Mouse (Mus musculus) Muller cell, postnatal 12 days (primary cell): Measurements from ENCODE around the gene Erp29.

Source experiments
- DNase-seq: peaks from one replicate; pipeline ENCODE4 v3.0.0-alpha.2; 2015; ENCODE audit errors: inconsistent ontology term

Gene Erp29

DNA sequence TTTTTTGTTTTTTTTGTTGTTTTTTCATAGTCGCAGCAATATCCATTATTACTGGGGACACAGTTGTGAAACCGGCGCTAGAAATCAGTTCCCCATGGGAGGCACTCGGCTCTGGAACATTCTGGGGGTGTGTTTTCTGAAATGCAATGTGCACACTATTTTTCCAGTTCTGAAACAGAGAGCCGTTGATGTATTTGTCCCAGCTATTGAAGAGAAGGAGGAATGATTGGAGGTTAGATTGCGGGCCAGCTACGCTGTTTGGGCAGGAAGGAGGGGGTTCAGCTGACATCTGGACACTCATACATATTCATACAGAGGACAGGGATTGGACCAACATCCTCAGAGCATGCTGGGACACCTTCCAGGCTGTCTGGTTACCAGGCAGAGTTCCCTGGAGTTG is 63.2 kb downstream of the Erp29 start:
- no peak for DNase-seq

- DNase-seq = peak; percentile 22
Observed at GRCm38 (mm10) chr5:121387126-121387525, 65.2 kb downstream of the Erp29 start.

- DNase-seq = peak; percentile 37
Observed at GRCm38 (mm10) chr5:121386120-121386909, 66.0 kb downstream of the Erp29 start.

GRCm38 (mm10) chr5:121385461-121386119 is 66.7 kb downstream of the Erp29 start, which contains the start of gene Trafd1:
Trafd1 (minus strand) TSS chr5:121385632.
- peak; percentile 97 for DNase-seq

DNA sequence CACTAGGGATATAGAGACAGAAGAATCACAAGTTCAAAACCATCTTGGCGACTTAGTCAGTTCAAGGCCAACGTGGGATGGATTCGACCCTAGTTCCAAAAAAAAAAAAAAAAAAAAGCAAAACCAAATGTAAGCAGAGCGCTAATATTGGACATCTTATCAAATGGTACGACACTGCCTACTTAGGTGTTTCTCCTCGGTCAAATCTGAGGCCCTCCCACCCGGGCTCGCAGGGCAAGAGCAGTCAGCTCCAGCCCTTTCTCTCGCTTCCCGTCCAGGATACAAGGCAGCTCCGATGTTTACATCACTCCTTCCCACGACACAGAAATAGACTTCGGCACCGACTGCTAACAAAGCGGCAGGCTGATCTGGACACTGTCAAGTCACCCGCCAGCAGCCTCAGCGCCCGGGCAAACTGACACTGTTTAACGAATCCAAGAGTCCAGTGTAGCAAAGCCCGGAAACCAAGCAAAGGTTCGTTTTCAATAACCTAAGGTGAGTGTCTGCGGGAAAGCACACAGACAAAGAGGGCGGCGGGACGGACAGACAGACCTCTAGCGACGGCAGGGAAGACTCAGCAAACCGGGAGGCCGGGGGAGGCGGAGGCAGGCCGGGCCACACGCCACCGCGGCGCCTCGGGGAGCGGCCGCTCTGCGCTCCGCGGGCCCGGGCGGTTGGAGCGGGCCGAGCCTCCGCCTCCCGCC is 67.4 kb downstream of the Erp29 start:
- DNase-seq = peak; percentile 69

GRCm38 (mm10) chr5:121383857-121384756 is 68.2 kb downstream of the Erp29 start:
- DNase-seq = peak; percentile 70

DNA sequence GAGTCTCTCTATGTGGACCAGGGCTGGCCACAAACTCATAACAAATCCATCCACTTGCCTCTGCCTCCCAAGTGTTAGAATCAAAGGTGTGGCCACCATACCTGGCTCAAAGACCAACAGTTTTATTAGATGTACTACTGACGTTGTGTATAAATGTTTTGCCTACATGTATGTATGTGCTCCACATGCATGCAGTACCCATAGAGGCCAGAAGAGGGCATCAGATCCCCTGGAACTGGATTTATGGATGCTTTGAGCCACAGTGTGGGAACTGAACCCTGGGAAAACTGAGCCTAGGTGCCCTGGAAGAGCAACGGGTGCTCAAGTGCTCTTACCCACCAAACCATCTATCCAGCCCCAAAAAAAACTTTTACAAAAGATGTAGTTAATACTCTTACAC is 71.6 kb downstream of the Erp29 start:
- DNase-seq = no peak

- DNase-seq = no peak
Observed at GRCm38 (mm10) chr5:121378678-121379256, 73.5 kb downstream of the Erp29 start.
